Comparison of ENCODE assay signal across 22 mouse cellular contexts in genomic region chr2:14710247-14710646, GRCm38 (mm10).
DNase-seq lines count a peak whose midpoint lies in the region; ATAC-seq and TF ChIP-seq lines count a peak whose summit lies in the region.
"Had no signal": no experiment of that assay in that cellular context is flagged by ENCODE, and none has a peak within 500 bp of the region (broad histone marks: within the 10 kb centered on the region; RNA-seq: fewer than 3 reads in every experiment).

No protein-coding gene starts in this region.

- no peak overlapping the region for H3K4me2 ChIP-seq in lung, embryonic 14.5 days
- H3K4me2 ChIP-seq in lung, postnatal 0 days (replicated peaks; ENCODE audit: low read depth, low read length), result no peak overlapping the region
- H3K4me2 ChIP-seq in lung, embryonic 15.5 days, result no peak overlapping the region
- H3K4me2 ChIP-seq in lung, embryonic 16.5 days (ENCODE audit: low read depth, low read length), result no peak overlapping the region

- no peak overlapping the region for H3K27ac ChIP-seq in lung, embryonic 14.5 days (ENCODE audit: low read depth)
- H3K27ac ChIP-seq in lung, postnatal 0 days (ENCODE audit: low read length), result no peak overlapping the region
- H3K27ac ChIP-seq in lung, embryonic 15.5 days, result no peak overlapping the region
- H3K27ac ChIP-seq in lung, embryonic 16.5 days (ENCODE audit: low read length), result no peak overlapping the region

- WGBS in lung, embryonic 14.5 days, result 44% methylated on average over 8 of the region's 8 CpGs
- 52% methylated on average over 8 of the region's 8 CpGs for WGBS in lung, postnatal 0 days
- WGBS in lung, embryonic 15.5 days, result 46% methylated on average over 8 of the region's 8 CpGs
- 44% methylated on average over 8 of the region's 8 CpGs for WGBS in lung, embryonic 16.5 days

- no peaks in the 10 kb centered on the region for H3K27me3 ChIP-seq in lung, embryonic 14.5 days (ENCODE audit: insufficient read depth, low read length)
- no peaks in the 10 kb centered on the region for H3K27me3 ChIP-seq in lung, postnatal 0 days (replicated peaks; ENCODE audit: insufficient read depth, low read length)
- H3K27me3 ChIP-seq in lung, embryonic 15.5 days, result no peaks in the 10 kb centered on the region
- H3K27me3 ChIP-seq in lung, embryonic 16.5 days (ENCODE audit: control insufficient read depth, insufficient read depth, low read depth, low read length), result no peaks in the 10 kb centered on the region
- H3K27me3 ChIP-seq: CH12.LX, Patski had no signal

- peak; percentile 61; the same call in 1 of the 2 replicates for ATAC-seq in lung, embryonic 14.5 days (ENCODE audit: insufficient read depth)
- no peak for ATAC-seq in lung, postnatal 0 days
- peak; percentile 39; the same call in 1 of the 2 replicates for ATAC-seq in lung, embryonic 15.5 days (ENCODE audit: borderline replicate concordance, extremely low read depth, low FRiP score, low TSS enrichment)
- ATAC-seq in lung, embryonic 16.5 days (ENCODE audit: low read depth), result 0 out of 2 replicates have a peak, but pooled peaks have one; percentile 41
- ATAC-seq: activated CD4-positive, CD25-positive, alpha-beta regulatory T cell, adult 4 months; CD4-positive, CD25-positive, alpha-beta regulatory T cell, adult 4 months; Patski had no signal

- H3K9ac ChIP-seq in lung, embryonic 14.5 days, result no peak overlapping the region
- no peak overlapping the region for H3K9ac ChIP-seq in lung, postnatal 0 days (replicated peaks; ENCODE audit: low read depth)
- no peak overlapping the region for H3K9ac ChIP-seq in lung, embryonic 15.5 days
- no peak overlapping the region for H3K9ac ChIP-seq in lung, embryonic 16.5 days (ENCODE audit: low read length)

- no peak for TF ChIP-seq EP300 in lung, postnatal 0 days (IDR thresholded peaks at IDR 0.05)

- no peaks in the 10 kb centered on the region for H3K9me3 ChIP-seq in lung, embryonic 14.5 days (ENCODE audit: low read depth, low read length)
- no peaks in the 10 kb centered on the region for H3K9me3 ChIP-seq in lung, postnatal 0 days (ENCODE audit: low read length)
- H3K9me3 ChIP-seq in lung, embryonic 15.5 days, result no peaks in the 10 kb centered on the region
- no peaks in the 10 kb centered on the region for H3K9me3 ChIP-seq in lung, embryonic 16.5 days (ENCODE audit: control insufficient read depth, low read length)
- H3K9me3 ChIP-seq: G1E had no signal

- peak; percentile 15 for DNase-seq in heart, adult 11 months
- no peak for DNase-seq in heart, postnatal 36 days
- DNase-seq in lung, embryonic 14.5 days, result peak; percentile 59
- no peak for DNase-seq in lung, postnatal 0 days (ENCODE audit: low spot score)
- no peak for DNase-seq in lung, postnatal 14 days
- no peak for DNase-seq in lung, postnatal 4 days
- DNase-seq: adrenal gland, adult 2 months; adrenal gland, adult 8-10 months; adrenal gland, postnatal 10 days; adrenal gland, postnatal 14 days; adrenal gland, postnatal 25 days; adrenal gland, postnatal 36 days; B cell, adult 2 months; cerebellum, adult 11 months; cerebellum, adult 11-12 months had no signal

- TF ChIP-seq CTCF in lung, embryonic 14.5 days (IDR thresholded peaks at IDR 0.05; ENCODE audit: low read depth), result no peak
- TF ChIP-seq CTCF in lung, postnatal 0 days (IDR thresholded peaks at IDR 0.05), result no peak

- no peaks in the 10 kb centered on the region for H3K36me3 ChIP-seq in lung, embryonic 14.5 days (ENCODE audit: insufficient read depth)
- no peaks in the 10 kb centered on the region for H3K36me3 ChIP-seq in lung, postnatal 0 days (ENCODE audit: insufficient read depth, low read length)
- no peaks in the 10 kb centered on the region for H3K36me3 ChIP-seq in lung, embryonic 15.5 days
- no peaks in the 10 kb centered on the region for H3K36me3 ChIP-seq in lung, embryonic 16.5 days (ENCODE audit: control insufficient read depth, insufficient read depth, low read length)
- H3K36me3 ChIP-seq: G1E had no signal

- intact Hi-C loops in heart, postnatal 36 days (cut with DNase I), result loop anchor here (5.0 to 10.0 kb wide), 2 partner anchors 107 to 245 kb away; no protein-coding TSS in a partner anchor

- no peak overlapping the region for H3K4me3 ChIP-seq in lung, embryonic 14.5 days (ENCODE audit: low read depth, low read length)
- no peak overlapping the region for H3K4me3 ChIP-seq in lung, postnatal 0 days (ENCODE audit: low read depth, low read length)
- no peak overlapping the region for H3K4me3 ChIP-seq in lung, embryonic 15.5 days
- no peak overlapping the region for H3K4me3 ChIP-seq in lung, embryonic 16.5 days (ENCODE audit: low read length)

- no peaks in the 10 kb centered on the region for H3K4me1 ChIP-seq in lung, embryonic 14.5 days (ENCODE audit: insufficient read depth)
- no peaks in the 10 kb centered on the region for H3K4me1 ChIP-seq in lung, postnatal 0 days (ENCODE audit: insufficient read depth, low read depth, low read length)
- peaks cover 4% of the 10 kb centered on the region; the same call in 1 of the 2 replicates for H3K4me1 ChIP-seq in lung, embryonic 15.5 days
- H3K4me1 ChIP-seq in lung, embryonic 16.5 days (replicated peaks; ENCODE audit: control insufficient read depth, insufficient read depth, low read length), result no peaks in the 10 kb centered on the region

Comparison
In these comparisons a context has a peak if more than half of its experiments do, and no peak if none do; other contexts are left out.
1. DNase-seq: peak in heart, adult 11 months (single experiment) and lung, embryonic 14.5 days (single experiment); none in heart, postnatal 36 days (0 of 2), lung, postnatal 0 days (single experiment), lung, postnatal 14 days (single experiment) and lung, postnatal 4 days (0 of 2).